Mouse (Mus musculus): Measurements from ENCODE around the gene 1700017B05Rik.

- TF ChIP-seq TAL1 (IDR thresholded peaks at IDR 0.05; ENCODE audit: low read length) (no peak), GATA1 (IDR thresholded peaks at IDR 0.05; ENCODE audit: low read length) (no peak)
Observed at GRCm38 (mm10) chr9:57233767-57234166, 28.6 kb downstream of the 1700017B05Rik start.

All from erythroblast, embryonic 14.5 days (primary cell).